Mouse (Mus musculus) limb, embryonic 12.5 days (tissue): ENCODE results near the gene Acot7. TPM values are rescaled to one million over a fixed set of nuclear protein-coding genes. Genes with fewer than 3 reads are reported as not detected.
A peak's percentile ranks its signal among the peaks of the same experiment; 100 is the strongest.

Experiments
- ATAC-seq: fragments of 200-750 bp; cut with Nextera tagmentation; 2 replicates; pipeline ENCODE4 v1.8.0; 2017; ENCODE audit warnings: low read depth, moderate TSS enrichment; ENCODE audit not compliant: insufficient number of reproducible peaks, insufficient read depth, low FRiP score, low TSS enrichment
- H3K27ac ChIP-seq: fragments of 300-500 bp; sonication (generic); 2 replicates; pipeline ENCODE4 v1.5.1; 2016; ENCODE audit warnings: mild to moderate bottlenecking, moderate library complexity
- H3K27me3 ChIP-seq: fragments of 300-500 bp; sonication (generic); 2 replicates; pipeline ENCODE4 v1.6.1; 2016; ENCODE audit warnings: mild to moderate bottlenecking, moderate library complexity
- H3K36me3 ChIP-seq: fragments of 300-500 bp; sonication (generic); 2 replicates; pipeline ENCODE4 v1.6.1; 2016; ENCODE audit warnings: mild to moderate bottlenecking, moderate library complexity
- H3K4me1 ChIP-seq: fragments of 300-500 bp; sonication (generic); replicated peaks from 2 replicates; pipeline ENCODE4 v1.6.1; 2016
- H3K4me2 ChIP-seq: fragments of 300-500 bp; sonication (generic); 2 replicates; pipeline ENCODE4 v1.6.1; 2016; ENCODE audit warnings: mild to moderate bottlenecking, moderate library complexity
- H3K4me3 ChIP-seq: fragments of 300-500 bp; sonication (generic); replicated peaks from 2 replicates; pipeline ENCODE4 v1.5.1; 2016; ENCODE audit warnings: mild to moderate bottlenecking
- H3K9ac ChIP-seq: fragments of 300-500 bp; sonication (generic); replicated peaks from 2 replicates; pipeline ENCODE4 v1.6.1; 2016; ENCODE audit warnings: mild to moderate bottlenecking, moderate library complexity
- H3K9me3 ChIP-seq: fragments of 300-500 bp; sonication (generic); 2 replicates; pipeline ENCODE4 v1.6.1; 2016; ENCODE audit warnings: mild to moderate bottlenecking, moderate library complexity
- WGBS: fragments of 180-500 bp; shearing (Covaris S2); methylation state at CpG from one replicate; pipeline ENCODE4 v1.1.7; 2016; 5-methylcytosine and 5-hydroxymethylcytosine counted together
- polyA plus RNA-seq: library from polyadenylated mRNA; unstranded; fragments of >200 nt; fragmentation: Nextera tagmentation; extraction: Ambion mirVana; gene quantifications from 2 replicates; pipeline ENCODE4 v1.2.1, GENCODE M21; 2016

The Acot7 gene
- polyA plus RNA-seq, 1 experiment from 2014 or later: 37.6 TPM

- Histone ChIP-seq H3K27ac (no peak overlapping the region), H3K36me3 (no peaks in the 10 kb centered on the region), H3K4me3 (peak overlapping the region; percentile 20; the same call in 1 of the 2 replicates), H3K9ac (no peak overlapping the region), H3K9me3 (no peaks in the 10 kb centered on the region), H3K27me3 (peaks cover 94% of the 10 kb centered on the region), H3K4me1 (peaks cover 18% of the 10 kb centered on the region), H3K4me2 (peak overlapping the region; percentile 45)
- no peak for ATAC-seq
- WGBS: 2% methylated on average over 23 of the region's 23 CpGs
Measured at GRCm38 (mm10) chr4:152153771-152154177, 24.2 kb upstream of the Acot7 start.

- Histone ChIP-seq H3K4me2 (no peak overlapping the region), H3K9me3 (no peaks in the 10 kb centered on the region), H3K27me3 (peaks cover 94% of the 10 kb centered on the region), H3K36me3 (no peaks in the 10 kb centered on the region), H3K9ac (no peak overlapping the region), H3K27ac (no peak overlapping the region), H3K4me3 (no peak overlapping the region), H3K4me1 (peaks cover 26% of the 10 kb centered on the region)
- ATAC-seq: no peak
- 63% methylated on average over 4 of the region's 4 CpGs for WGBS
Measured at GRCm38 (mm10) chr4:152155019-152155418, 22.9 kb upstream of the Acot7 start.

GRCm38 (mm10) chr4:152157779-152158584 is 20.0 kb upstream of the Acot7 start:
- peaks cover 94% of the 10 kb centered on the region for H3K27me3 ChIP-seq
- H3K4me3 ChIP-seq: peak overlapping the region; percentile 20; the same call in 1 of the 2 replicates
- 14% methylated on average over 21 of the region's 21 CpGs for WGBS
- ATAC-seq: no peak
- H3K36me3 ChIP-seq: no peaks in the 10 kb centered on the region
- H3K4me2 ChIP-seq: peak overlapping the region; percentile 37
- no peaks in the 10 kb centered on the region for H3K9me3 ChIP-seq
- H3K4me1 ChIP-seq: peaks cover 17% of the 10 kb centered on the region
- no peak overlapping the region for H3K9ac ChIP-seq
- H3K27ac ChIP-seq: no peak overlapping the region

GRCm38 (mm10) chr4:152158585-152159284 is 19.2 kb upstream of the Acot7 start, which contains the start of gene Hes2:
Hes2 (plus strand) TSS chr4:152158867.
- ATAC-seq: 0 out of 2 replicates have a peak, but pooled peaks have one; percentile 9
- Histone ChIP-seq H3K9ac (no peak within 1 kb of the TSS), H3K36me3 (no peaks in the 10 kb centered on the region), H3K9me3 (no peaks in the 10 kb centered on the region), H3K27ac (no peak within 1 kb of the TSS), H3K4me2 (peak within 1 kb of the TSS; percentile 37), H3K4me3 (peak within 1 kb of the TSS; percentile 20; the same call in 1 of the 2 replicates), H3K4me1 (peaks cover 14% of the 10 kb centered on the region), H3K27me3 (peaks cover 91% of the 10 kb centered on the region)
- WGBS: 4% methylated on average over 35 of the region's 35 CpGs

DNA sequence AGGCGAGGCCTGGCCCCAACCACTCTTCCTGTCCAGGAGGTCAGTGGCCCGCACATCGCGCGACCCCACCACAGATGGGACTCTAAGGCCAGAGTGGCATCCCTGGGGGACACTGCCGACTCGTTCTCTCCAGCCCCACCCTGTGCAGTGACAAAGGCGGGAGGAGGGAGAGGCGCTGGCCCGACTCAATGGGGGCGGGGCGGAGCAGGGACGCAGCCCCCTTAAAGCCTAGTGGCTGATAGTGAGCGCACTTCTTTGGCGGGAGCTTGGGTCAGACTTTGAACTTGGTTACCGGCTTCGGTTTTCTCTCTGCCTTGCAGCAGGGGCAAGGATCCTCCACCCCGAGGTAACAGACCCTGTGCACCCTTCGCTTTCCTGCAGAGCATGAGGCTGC is 18.7 kb upstream of the Acot7 start:
- ATAC-seq: no peak
- H3K4me1 ChIP-seq: peaks cover 13% of the 10 kb centered on the region
- peaks cover 90% of the 10 kb centered on the region for H3K27me3 ChIP-seq
- no peak overlapping the region for H3K4me3 ChIP-seq
- no peaks in the 10 kb centered on the region for H3K9me3 ChIP-seq
- no peak overlapping the region for H3K9ac ChIP-seq
- WGBS: 2% methylated on average over 19 of the region's 19 CpGs
- H3K36me3 ChIP-seq: no peaks in the 10 kb centered on the region
- H3K4me2 ChIP-seq: peak overlapping the region; percentile 13; the same call in 1 of the 2 replicates
- no peak overlapping the region for H3K27ac ChIP-seq

DNA sequence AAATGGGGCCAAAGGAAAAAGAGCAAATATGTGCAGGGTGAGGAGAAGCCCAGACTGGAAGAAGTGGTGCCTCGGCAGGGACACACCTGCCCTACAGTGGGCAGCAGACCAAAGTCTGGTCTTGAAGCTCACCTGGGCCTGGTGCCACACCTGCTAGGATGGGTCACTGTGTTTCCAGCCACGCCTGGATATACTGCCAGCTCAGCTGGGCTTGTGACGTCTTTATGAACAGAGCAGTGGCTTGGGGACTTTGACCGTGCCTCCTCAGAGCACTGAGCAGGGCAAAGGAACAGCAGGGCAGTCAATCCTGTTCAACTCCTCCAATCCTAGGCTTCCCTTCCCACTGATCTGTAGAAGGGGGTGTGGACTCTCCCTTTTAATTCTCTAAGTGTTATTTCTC is 17.2 kb upstream of the Acot7 start:
- H3K4me1 ChIP-seq: peaks cover 16% of the 10 kb centered on the region
- H3K36me3 ChIP-seq: no peaks in the 10 kb centered on the region
- H3K4me2 ChIP-seq: no peak overlapping the region
- peaks cover 85% of the 10 kb centered on the region for H3K27me3 ChIP-seq
- H3K27ac ChIP-seq: no peak overlapping the region
- no peak overlapping the region for H3K4me3 ChIP-seq
- WGBS: 34% methylated on average over 4 of the region's 4 CpGs
- no peaks in the 10 kb centered on the region for H3K9me3 ChIP-seq
- ATAC-seq: no peak
- H3K9ac ChIP-seq: no peak overlapping the region

DNA sequence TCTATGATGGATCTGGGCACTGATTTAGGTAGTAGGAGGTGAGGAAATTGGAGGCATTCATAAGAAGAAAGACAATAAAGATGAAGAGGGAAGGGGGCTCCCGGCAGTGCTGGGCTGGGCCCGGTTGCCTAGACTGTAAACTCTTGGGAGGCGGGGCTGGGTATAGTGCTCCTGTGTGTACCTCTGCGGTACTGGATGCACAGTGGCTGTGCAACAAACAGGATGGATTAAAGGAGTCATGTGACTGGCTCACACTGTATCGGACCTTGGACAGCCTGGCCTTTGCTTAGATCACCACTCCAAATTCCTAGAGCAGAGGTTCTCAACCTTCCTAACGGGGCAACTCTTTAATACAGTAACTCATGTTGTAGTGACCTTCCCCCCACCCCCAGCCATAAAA is 16.3 kb upstream of the Acot7 start:
- H3K4me2 ChIP-seq: no peak overlapping the region
- ATAC-seq: no peak
- no peaks in the 10 kb centered on the region for H3K9me3 ChIP-seq
- no peak overlapping the region for H3K4me3 ChIP-seq
- no peaks in the 10 kb centered on the region for H3K36me3 ChIP-seq
- peaks cover 85% of the 10 kb centered on the region for H3K27me3 ChIP-seq
- no peak overlapping the region for H3K27ac ChIP-seq
- H3K9ac ChIP-seq: no peak overlapping the region
- 74% methylated on average over 6 of the region's 6 CpGs for WGBS
- H3K4me1 ChIP-seq: peaks cover 16% of the 10 kb centered on the region

DNA sequence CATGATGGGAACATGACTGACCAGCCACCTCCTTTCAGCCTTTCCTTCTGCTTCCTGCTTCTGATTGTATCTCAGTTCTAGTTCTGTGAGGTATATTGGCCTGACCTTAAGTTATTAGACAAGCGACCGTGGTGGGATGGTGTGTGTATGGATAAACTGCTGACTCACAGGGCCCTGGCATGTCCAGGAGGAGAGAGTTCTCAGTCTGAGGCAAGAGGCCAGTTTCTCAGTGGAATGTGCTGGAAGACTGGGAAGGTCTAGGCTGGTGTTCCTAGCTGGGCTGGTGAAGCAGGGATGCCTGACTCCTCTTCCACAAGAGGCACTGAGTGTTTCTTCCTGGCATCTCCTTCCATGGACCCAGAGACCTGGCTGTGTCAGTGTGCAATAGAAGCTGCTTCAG is 15.2 kb upstream of the Acot7 start:
- Histone ChIP-seq H3K4me3 (no peak overlapping the region), H3K36me3 (no peaks in the 10 kb centered on the region), H3K4me2 (no peak overlapping the region), H3K27ac (no peak overlapping the region), H3K27me3 (peaks cover 74% of the 10 kb centered on the region), H3K9me3 (no peaks in the 10 kb centered on the region), H3K9ac (no peak overlapping the region), H3K4me1 (peaks cover 16% of the 10 kb centered on the region)
- WGBS: 88% methylated on average over 2 of the region's 2 CpGs
- no peak for ATAC-seq

GRCm38 (mm10) chr4:152165036-152165931 is 12.7 kb upstream of the Acot7 start:
- Histone ChIP-seq H3K27me3 (peaks cover 63% of the 10 kb centered on the region), H3K9ac (no peak overlapping the region), H3K9me3 (no peaks in the 10 kb centered on the region), H3K4me1 (0 out of 2 replicates have a peak, but pooled peaks cover 3% of the 10 kb centered on the region), H3K36me3 (no peaks in the 10 kb centered on the region), H3K27ac (no peak overlapping the region), H3K4me3 (no peak overlapping the region), H3K4me2 (peak overlapping the region; percentile 35)
- ATAC-seq: no peak
- WGBS: 15% methylated on average over 22 of the region's 22 CpGs

DNA sequence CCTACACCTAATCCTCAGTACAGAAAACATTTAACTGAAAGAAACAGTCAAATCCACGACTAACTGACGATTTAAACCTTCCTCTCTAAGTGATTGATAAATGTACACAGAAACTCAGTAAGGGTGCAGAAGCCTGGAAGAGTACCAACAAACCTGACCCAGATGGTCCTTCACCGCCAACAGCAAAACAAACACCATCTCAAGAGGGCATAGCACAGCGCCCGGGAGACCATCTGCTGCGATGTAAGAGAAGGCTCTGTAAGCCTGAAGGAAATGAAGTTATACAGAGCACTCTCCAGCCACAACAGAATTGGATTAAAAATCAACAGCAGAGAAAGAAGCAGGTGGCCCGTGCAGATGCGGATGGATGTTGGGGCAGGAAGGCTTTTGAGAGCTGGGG is 9.9 kb upstream of the Acot7 start:
- Histone ChIP-seq H3K4me3 (no peak overlapping the region), H3K9me3 (no peaks in the 10 kb centered on the region), H3K27me3 (peaks cover 42% of the 10 kb centered on the region), H3K36me3 (no peaks in the 10 kb centered on the region), H3K4me2 (no peak overlapping the region), H3K9ac (no peak overlapping the region), H3K4me1 (0 out of 2 replicates have a peak, but pooled peaks cover 3% of the 10 kb centered on the region), H3K27ac (no peak overlapping the region)
- WGBS: 77% methylated on average over 8 of the region's 8 CpGs
- no peak for ATAC-seq
